Mouse (Mus musculus) left cerebral cortex, postnatal 4 days (tissue): ENCODE results near the gene Tepp. TPM values are rescaled to one million over a fixed set of nuclear protein-coding genes. Genes with fewer than 3 reads are reported as not detected.
A peak's percentile ranks its signal among the peaks of the same experiment; 100 is the strongest.

Experiments used
- DNase-seq: peaks from one replicate; pipeline ENCODE4 v3.0.0-alpha.2; 2022
- intact Hi-C: fragments of 180-260 bp; cut with DNase I; formaldehyde crosslinking; loops from one replicate; pipeline ENCODE4 v1.15.1; 2025
- total RNA-seq, 2 experiments: library from RNA; stranded (reverse); gene quantifications; 2 replicates each; pipeline ENCODE4 v1.2.3; 2021

Tepp gene
- total RNA-seq, 2 experiments from 2014 or later: 3.5 to 4.2 TPM

GRCm38 (mm10) chr8:95330367-95330766 is 20.0 kb downstream of the Tepp start:
- intact Hi-C loops: loop anchor here (2.0 to 5.0 kb wide), 2 partner anchors 76 to 378 kb away; no protein-coding TSS in a partner anchor
- DNase-seq: no peak

GRCm38 (mm10) chr8:95331156-95331719 is 20.9 kb downstream of the Tepp start:
- DNase-seq: peak; percentile 67
- intact Hi-C loops: loop anchor here (2.0 to 5.0 kb wide), 2 partner anchors 76 to 379 kb away; no protein-coding TSS in a partner anchor

- intact Hi-C loops: loop anchor here (2.0 to 5.0 kb wide), 2 partner anchors 77 to 380 kb away; no protein-coding TSS in a partner anchor
These were observed 21.5 kb downstream of the Tepp start, which contains the start of the genes Zfp319 and Usb1 for GRCm38 (mm10) chr8:95331720-95332436. Gene Zfp319 (minus strand): TSS chr8:95331950. Gene Usb1 (plus strand): TSS chr8:95332284.

GRCm38 (mm10) chr8:95332437-95333199 is 22.3 kb downstream of the Tepp start:
- intact Hi-C loops: loop anchor here (5.0 kb wide), 1 partner anchor 380 kb away; no protein-coding TSS in a partner anchor
- no peak for DNase-seq

More at GRCm38 (mm10) chr8:95331720-95332436, 21.5 kb downstream of the Tepp start, which contains the start of the genes Zfp319 and Usb1:
- DNase-seq: peak; percentile 94

- intact Hi-C loops: no loop called here
- DNase-seq: no peak
These were observed 25.3 kb downstream of the Tepp start for GRCm38 (mm10) chr8:95335706-95336105.

DNA sequence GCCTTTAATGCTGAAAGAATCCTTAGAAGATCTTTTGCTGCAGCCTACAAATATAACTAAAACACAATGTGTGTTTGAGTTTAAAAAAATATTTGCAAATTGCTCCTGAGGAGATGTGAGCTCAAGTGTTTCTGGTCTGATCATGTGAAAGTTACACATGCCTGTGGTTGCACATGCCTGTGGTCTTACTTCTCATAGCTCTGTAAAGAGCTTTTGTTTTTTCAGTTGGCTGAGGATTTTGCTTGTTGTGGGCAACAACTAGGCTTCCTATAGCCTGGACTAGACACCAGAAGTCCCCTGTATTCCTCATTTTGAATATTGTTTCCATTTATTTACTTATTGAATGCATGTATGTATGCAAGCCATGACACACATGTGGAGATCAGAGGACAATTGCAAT is 26.0 kb downstream of the Tepp start:
- DNase-seq: no peak
- intact Hi-C loops: no loop called here

GRCm38 (mm10) chr8:95341721-95342120 is 31.4 kb downstream of the Tepp start:
- no peak for DNase-seq
- intact Hi-C loops: loop anchor here (10.0 kb wide), 1 partner anchor 113 kb away; no protein-coding TSS in a partner anchor

- DNase-seq: no peak
- intact Hi-C loops: loop anchor here (5.0 to 10.0 kb wide), 2 partner anchors 110 to 353 kb away; no protein-coding TSS in a partner anchor
These were observed 34.3 kb downstream of the Tepp start for GRCm38 (mm10) chr8:95344668-95345067.

DNA sequence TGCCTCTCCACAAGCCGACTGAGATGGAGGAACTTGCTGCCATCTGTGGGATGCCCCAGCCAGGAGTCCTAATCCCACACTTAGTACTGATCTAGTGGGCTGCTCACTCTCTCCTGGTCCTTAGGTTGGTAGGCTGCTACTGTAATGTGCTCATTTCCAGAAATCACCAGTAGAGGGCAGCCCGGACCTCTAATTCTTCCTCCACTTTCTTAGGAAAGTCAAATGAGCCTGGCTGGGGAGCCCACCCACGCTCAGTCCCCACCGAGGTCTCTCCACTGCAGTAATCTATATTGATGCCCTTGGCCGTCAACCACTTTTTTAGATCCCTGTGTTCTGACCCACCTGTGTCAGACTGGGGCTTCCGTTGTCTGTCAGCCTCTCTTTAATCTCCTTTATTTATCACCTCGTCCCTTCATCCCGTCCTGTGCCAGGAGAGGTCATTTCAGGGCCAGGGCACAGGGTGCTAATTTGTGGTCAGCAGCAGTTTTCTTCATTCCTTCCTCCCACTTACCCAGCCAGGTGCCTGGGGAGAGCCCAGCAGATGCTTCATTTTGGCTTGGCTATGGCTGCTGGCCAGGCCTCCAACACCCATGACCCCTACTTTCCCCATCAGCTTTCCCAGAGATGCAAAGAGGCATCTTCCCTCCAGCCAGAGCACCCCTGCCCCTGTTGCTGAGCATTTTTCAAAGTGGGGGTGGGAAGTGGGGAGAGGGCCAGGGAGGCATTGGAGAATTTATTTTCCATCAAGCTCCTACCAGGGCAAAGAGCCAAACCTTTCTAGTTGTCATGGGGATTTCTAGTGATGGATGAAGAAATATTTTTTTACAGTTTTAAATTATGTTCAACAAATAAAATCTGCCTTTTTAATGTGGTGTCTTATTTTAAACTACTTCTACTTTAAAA is 36.5 kb downstream of the Tepp start:
- DNase-seq: peak; percentile 86
- intact Hi-C loops: loop anchor here (5.0 to 10.0 kb wide), 2 partner anchors 108 to 350 kb away; no protein-coding TSS in a partner anchor

GRCm38 (mm10) chr8:95348356-95348755 is 38.0 kb downstream of the Tepp start:
- DNase-seq: no peak
- intact Hi-C loops: loop anchor here (5.0 to 10.0 kb wide), 2 partner anchors 106 to 349 kb away; no protein-coding TSS in a partner anchor

DNA sequence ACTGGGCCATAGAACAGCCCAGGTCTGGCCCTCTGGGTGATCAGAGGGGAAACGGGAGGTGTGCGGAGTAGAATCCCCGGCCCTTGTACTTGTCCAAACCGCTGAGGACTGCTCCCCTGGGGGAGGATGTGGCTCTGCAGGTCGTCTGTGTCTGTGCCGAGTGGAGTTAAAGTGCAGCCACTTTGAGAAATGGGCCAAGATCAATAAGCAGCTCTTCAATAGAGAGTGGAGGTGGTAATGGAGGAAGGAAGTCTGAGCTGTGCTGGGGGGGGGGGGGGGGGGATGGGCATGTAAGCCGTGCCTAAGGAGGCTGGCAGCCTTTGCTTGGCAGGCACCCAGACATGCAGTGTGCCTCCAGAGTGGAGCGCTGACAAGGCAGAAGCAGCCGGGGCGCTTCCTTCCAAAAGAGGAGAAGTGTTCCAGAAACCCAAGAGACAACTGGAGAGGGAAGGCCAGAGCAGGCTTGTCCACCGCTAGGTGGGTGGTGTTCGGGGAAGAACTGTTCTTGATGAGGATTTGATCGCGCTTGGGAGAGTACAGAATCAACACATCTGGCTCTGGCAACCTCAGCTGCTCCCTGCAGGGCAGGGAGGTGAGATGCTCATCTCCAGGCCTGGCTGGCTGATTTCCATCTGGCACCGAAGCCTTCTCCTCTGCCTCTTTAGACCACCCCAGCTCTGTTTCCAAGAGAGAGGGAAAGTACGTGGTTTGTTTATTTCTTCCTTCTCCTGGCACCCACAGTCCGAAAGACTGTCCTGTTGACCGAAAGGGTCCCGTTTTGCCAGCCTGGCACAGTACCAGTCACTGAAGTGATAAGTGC is 38.7 kb downstream of the Tepp start:
- peak; percentile 91 for DNase-seq
- intact Hi-C loops: loop anchor here (5.0 to 10.0 kb wide), 2 partner anchors 106 to 348 kb away; no protein-coding TSS in a partner anchor

- DNase-seq: no peak
- intact Hi-C loops: loop anchor here (5.0 kb wide), 1 partner anchor 81 kb away; the partner anchor contains the start of gene Cfap20
These were observed 41.1 kb downstream of the Tepp start for GRCm38 (mm10) chr8:95351461-95351860.

DNA sequence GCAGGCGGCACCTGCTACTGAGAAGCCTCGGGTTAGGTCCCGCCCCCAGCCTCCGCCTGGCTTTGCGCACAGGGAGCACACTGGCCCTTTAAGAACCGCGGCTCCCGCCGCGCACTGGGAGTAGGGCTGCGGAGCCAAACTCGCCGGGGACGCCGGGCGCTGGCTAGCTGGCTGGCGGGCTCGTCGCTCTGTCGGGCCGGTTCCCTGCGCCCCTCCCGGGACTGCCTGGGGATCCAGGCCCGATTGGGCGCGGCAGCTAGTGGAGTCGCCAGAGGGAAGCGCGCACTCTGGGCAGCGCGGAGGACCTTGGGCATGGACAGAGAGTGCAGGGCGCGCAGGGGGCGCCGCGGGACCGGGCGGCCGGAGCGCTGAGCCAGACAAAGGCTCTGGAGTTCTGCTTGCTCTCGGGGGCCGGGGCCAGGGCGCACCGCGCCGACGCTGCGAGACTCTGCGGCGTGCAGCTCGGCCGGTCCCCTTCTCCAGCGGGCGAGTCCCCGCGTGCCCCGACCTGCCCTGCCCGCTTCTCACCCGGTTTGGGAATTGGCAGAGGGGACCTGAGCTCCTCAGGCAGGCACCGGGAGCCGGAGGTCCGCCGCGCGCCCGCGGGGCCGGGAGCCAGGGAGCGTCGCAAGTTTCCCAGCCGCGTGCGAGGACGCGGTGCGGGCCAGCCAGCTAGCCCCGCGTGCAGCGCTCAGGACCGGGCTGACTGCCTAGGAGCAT is 41.9 kb downstream of the Tepp start, which contains the start of gene Mmp15:
TSS of gene Mmp15 (plus strand) at position 118 of the 720 bp plus-strand sequence.
- DNase-seq: peak; percentile 65
- intact Hi-C loops: loop anchor here (5.0 kb wide), 1 partner anchor 80 kb away; the partner anchor contains the start of gene Cfap20

GRCm38 (mm10) chr8:95352871-95353866 is 42.8 kb downstream of the Tepp start:
- intact Hi-C loops: loop anchor here (5.0 kb wide), 1 partner anchor 79 kb away; the partner anchor contains the start of gene Cfap20

GRCm38 (mm10) chr8:95354606-95355005 is 44.2 kb downstream of the Tepp start:
- intact Hi-C loops: loop anchor here (5.0 kb wide), 1 partner anchor 78 kb away; the partner anchor contains the start of gene Cfap20
- DNase-seq: no peak

More at GRCm38 (mm10) chr8:95352871-95353866, 42.8 kb downstream of the Tepp start:
- DNase-seq: peak; percentile 51
